Mouse (Mus musculus) heart, adult 2 months (tissue): Measurements from ENCODE around the gene Fam178b.

Source experiments
- CTCF ChIP-seq: fragments of 200-600 bp; IDR thresholded peaks from 2 replicates; pipeline ENCODE4 v1.8.1; 2022; ENCODE audit warnings: antibody characterized with exemption, mild to moderate bottlenecking, moderate library complexity
- EP300 ChIP-seq: fragments of 200-500 bp; IDR thresholded peaks from 2 replicates; pipeline ENCODE4 v1.6.1; 2011; ENCODE audit warnings: low read depth, low read length, control low read depth; ENCODE audit not compliant: insufficient read depth

GRCm38 (mm10) chr1:36613374-36613895 lies 69.5 kb downstream of the Fam178b start:
- TF ChIP-seq CTCF (no peak), EP300 (no peak)
